In genomic region chr9:118478458-118478838, GRCm38 (mm10) we compare ENCODE assay signal across 9 mouse cellular contexts. TPM values are rescaled to one million over a fixed set of nuclear protein-coding genes. Genes with fewer than 3 reads are reported as not detected.
DNase-seq lines count a peak whose midpoint lies in the region; ATAC-seq and TF ChIP-seq lines count a peak whose summit lies in the region.
"Had no signal": no experiment of that assay in that cellular context is flagged by ENCODE, and none has a peak within 500 bp of the region (broad histone marks: within the 10 kb centered on the region; RNA-seq: fewer than 3 reads in every experiment).

No protein-coding gene starts in this region.

- H3K27me3 ChIP-seq in heart, embryonic 13.5 days (replicated peaks), result peaks cover 91% of the 10 kb centered on the region
- peaks cover 86% of the 10 kb centered on the region for H3K27me3 ChIP-seq in forebrain, embryonic 12.5 days
- H3K27me3 ChIP-seq in midbrain, embryonic 13.5 days, result peaks cover 95% of the 10 kb centered on the region

- TF ChIP-seq CTCF in bone marrow macrophage, adult 2 months (IDR thresholded peaks at IDR 0.05; ENCODE audit: low read depth, low read length), result no peak

- peak overlapping the region; percentile 60 for H3K9ac ChIP-seq in heart, embryonic 13.5 days
- peak overlapping the region; percentile 58 for H3K9ac ChIP-seq in forebrain, embryonic 12.5 days
- 0 out of 2 replicates have a peak overlapping the region, but pooled peaks have one; percentile 10 for H3K9ac ChIP-seq in midbrain, embryonic 13.5 days (replicated peaks)

- ATAC-seq in heart, embryonic 13.5 days (ENCODE audit: extremely low read depth, insufficient number of reproducible peaks, low FRiP score, low TSS enrichment), result no peak
- ATAC-seq in forebrain, embryonic 12.5 days (ENCODE audit: low FRiP score), result 0 out of 2 replicates have a peak, but pooled peaks have one; percentile 37
- ATAC-seq in midbrain, embryonic 13.5 days, result no peak

- peaks cover 33% of the 10 kb centered on the region for H3K4me1 ChIP-seq in heart, embryonic 13.5 days
- no peaks in the 10 kb centered on the region for H3K4me1 ChIP-seq in bone marrow macrophage, adult 2 months (ENCODE audit: control insufficient read depth, insufficient read depth, low read length)
- peaks cover 36% of the 10 kb centered on the region for H3K4me1 ChIP-seq in forebrain, embryonic 12.5 days
- peaks cover 32% of the 10 kb centered on the region for H3K4me1 ChIP-seq in midbrain, embryonic 13.5 days (replicated peaks)

- H3K36me3 ChIP-seq in heart, embryonic 13.5 days, result no peaks in the 10 kb centered on the region
- no peaks in the 10 kb centered on the region for H3K36me3 ChIP-seq in forebrain, embryonic 12.5 days (replicated peaks)
- H3K36me3 ChIP-seq in midbrain, embryonic 13.5 days, result no peaks in the 10 kb centered on the region
- H3K36me3 ChIP-seq: G1E had no signal

- H3K4me3 ChIP-seq in heart, embryonic 13.5 days, result peak overlapping the region; percentile 59
- peak overlapping the region; percentile 58 for H3K4me3 ChIP-seq in bone marrow macrophage, adult 2 months (ENCODE audit: insufficient read depth, low read length)
- H3K4me3 ChIP-seq in forebrain, embryonic 12.5 days (replicated peaks), result peak overlapping the region; percentile 49
- peak overlapping the region; percentile 38 for H3K4me3 ChIP-seq in midbrain, embryonic 13.5 days (replicated peaks)

- no peaks in the 10 kb centered on the region for H3K9me3 ChIP-seq in heart, embryonic 13.5 days
- no peaks in the 10 kb centered on the region for H3K9me3 ChIP-seq in forebrain, embryonic 12.5 days
- no peaks in the 10 kb centered on the region for H3K9me3 ChIP-seq in midbrain, embryonic 13.5 days

- no peak for DNase-seq in heart, adult 11 months
- peak; percentile 55 for DNase-seq in kidney, postnatal 10 days
- no peak for DNase-seq in right cerebral cortex, postnatal 14 days
- DNase-seq in left cerebral cortex, adult 8-10 months (ENCODE audit: low spot score in 2 of 2), result no peak

- WGBS in heart, embryonic 13.5 days, result 0% methylated on average over 28 of the region's 29 CpGs
- 0% methylated on average over 20 of the region's 29 CpGs for WGBS in forebrain, embryonic 12.5 days
- under 1% methylated on average over 25 of the region's 29 CpGs for WGBS in midbrain, embryonic 13.5 days

- no peak for TF ChIP-seq POLR2A in bone marrow macrophage, adult 2 months (IDR thresholded peaks at IDR 0.05; ENCODE audit: borderline replicate concordance, low read depth, low read length)

- H3K4me2 ChIP-seq in heart, embryonic 13.5 days, result peak overlapping the region; percentile 78
- H3K4me2 ChIP-seq in forebrain, embryonic 12.5 days, result peak overlapping the region; percentile 56
- peak overlapping the region; percentile 54 for H3K4me2 ChIP-seq in midbrain, embryonic 13.5 days (replicated peaks)

- no peak overlapping the region for H3K27ac ChIP-seq in heart, embryonic 13.5 days (replicated peaks)
- H3K27ac ChIP-seq in bone marrow macrophage, adult 2 months (ENCODE audit: insufficient read depth, low read depth, low read length), result no peak overlapping the region
- peak overlapping the region; percentile 79 for H3K27ac ChIP-seq in forebrain, embryonic 12.5 days
- H3K27ac ChIP-seq in midbrain, embryonic 13.5 days, result no peak overlapping the region

RNA-seq across cellular contexts. Expression of gene Eomes, which starts 0.4 kb away (rescaled TPM):
- 0.09 TPM in 1 of 2 replicates, not detected in the other for polyA plus RNA-seq in heart, embryonic 13.5 days (2015; fragmentation: Nextera tagmentation; extraction: Ambion mirVana)
- polyA plus RNA-seq in bone marrow macrophage, adult 2 months (2012; ENCODE audit: insufficient read depth, insufficient read length, missing spikeins), result not detected in 2 replicates
- polyA plus RNA-seq in forebrain, embryonic 12.5 days (2016; fragmentation: Nextera tagmentation; extraction: Ambion mirVana), result 20.5 and 24.9 TPM in 2 replicates
- 0.68 and 2.6 TPM in 2 replicates for polyA plus RNA-seq in midbrain, embryonic 13.5 days (2015; fragmentation: Nextera tagmentation; extraction: Ambion mirVana)
- 1 to 10 TPM in 1 of 4 experiments, under 1 TPM in 3; 0.18 to 1.0 (median 0.32) TPM for total RNA-seq in left cerebral cortex, adult 8-10 months (2022)
- polyA plus RNA-seq: G1E had no signal

RNA-seq across cellular contexts. Expression of gene Golga4, which starts 27.6 kb away (rescaled TPM):
- 47.5 and 51.0 TPM in 2 replicates for polyA plus RNA-seq in heart, embryonic 13.5 days (2015; fragmentation: Nextera tagmentation; extraction: Ambion mirVana)
- polyA plus RNA-seq in bone marrow macrophage, adult 2 months (2012; ENCODE audit: insufficient read depth, insufficient read length, missing spikeins), result 46.5 and 52.2 TPM in 2 replicates
- 68.4 and 69.0 TPM in 2 replicates for polyA plus RNA-seq in forebrain, embryonic 12.5 days (2016; fragmentation: Nextera tagmentation; extraction: Ambion mirVana)
- 52.6 and 56.5 TPM in 2 replicates for polyA plus RNA-seq in midbrain, embryonic 13.5 days (2015; fragmentation: Nextera tagmentation; extraction: Ambion mirVana)
- 100 to 1,000 TPM in 2 of 4 experiments, 10 to 100 TPM in 2; 97.1 to 109 (median 99.4) TPM for total RNA-seq in left cerebral cortex, adult 8-10 months (2022)

Comparison
In these comparisons a context has a peak if more than half of its experiments do, and no peak if none do; other contexts are left out.
1. H3K9ac ChIP-seq: peak in every context shown above with its lines; median percentile 60 in heart, embryonic 13.5 days; 58 in forebrain, embryonic 12.5 days; 10 in midbrain, embryonic 13.5 days.